Mouse (Mus musculus): ENCODE results near the gene Mex3d. TPM values are rescaled to one million over a fixed set of nuclear protein-coding genes. Genes with fewer than 3 reads are reported as not detected.
A peak's percentile ranks its signal among the peaks of the same experiment; 100 is the strongest.

Gene Mex3d
- polyA plus RNA-seq (2015; fragmentation: Nextera tagmentation; extraction: Ambion mirVana) = 13.6 and 15.0 TPM in 2 replicates

- Histone ChIP-seq H3K4me2 (ENCODE audit: low read length) (peak within 1 kb of the TSS; percentile 95), H3K4me3 (ENCODE audit: low read depth, low read length) (peak within 1 kb of the TSS; percentile 97), H3K9me3 (replicated peaks; ENCODE audit: control insufficient read depth, low read length, poor library complexity, severe bottlenecking) (no peaks in the 10 kb centered on the region), H3K9ac (ENCODE audit: low read depth, low read length) (peak within 1 kb of the TSS; percentile 100), H3K4me1 (ENCODE audit: control insufficient read depth, insufficient read depth, low read length) (peaks cover 31% of the 10 kb centered on the region), H3K27me3 (ENCODE audit: control insufficient read depth, insufficient read depth, low read depth, low read length) (no peaks in the 10 kb centered on the region), H3K27ac (ENCODE audit: low read length) (peak within 1 kb of the TSS; percentile 98), H3K36me3 (ENCODE audit: control insufficient read depth, insufficient read depth, low read length) (peaks cover 24% of the 10 kb centered on the region)
- 0 out of 2 replicates have a peak, but pooled peaks have one; percentile 14 for ATAC-seq
- 0% methylated on average over 19 of the region's 61 CpGs for WGBS
Observed at GRCm38 (mm10) chr10:80387522-80387959, at the start of gene Mex3d. Gene Mex3d, minus strand, starts transcription at chr10:80387659.

- Histone ChIP-seq H3K4me3 (ENCODE audit: low read depth, low read length) (no peak overlapping the region), H3K27me3 (ENCODE audit: control insufficient read depth, insufficient read depth, low read depth, low read length) (no peaks in the 10 kb centered on the region), H3K4me1 (ENCODE audit: control insufficient read depth, insufficient read depth, low read length) (peaks cover 15% of the 10 kb centered on the region), H3K9me3 (replicated peaks; ENCODE audit: control insufficient read depth, low read length, poor library complexity, severe bottlenecking) (no peaks in the 10 kb centered on the region), H3K4me2 (ENCODE audit: low read length) (no peak overlapping the region), H3K9ac (ENCODE audit: low read depth, low read length) (no peak overlapping the region), H3K36me3 (ENCODE audit: control insufficient read depth, insufficient read depth, low read length) (no peaks in the 10 kb centered on the region), H3K27ac (ENCODE audit: low read length) (no peak overlapping the region)
- ATAC-seq = no peak
- WGBS = 10% methylated on average over 9 of the region's 9 CpGs
Observed at GRCm38 (mm10) chr10:80436276-80436675, 48.8 kb upstream of the Mex3d start.

GRCm38 (mm10) chr10:80435764-80436163 lies 48.3 kb upstream of the Mex3d start:
- no peaks in the 10 kb centered on the region for H3K27me3 ChIP-seq (ENCODE audit: control insufficient read depth, insufficient read depth, low read depth, low read length)
- peaks cover 17% of the 10 kb centered on the region for H3K4me1 ChIP-seq (ENCODE audit: control insufficient read depth, insufficient read depth, low read length)
- H3K9ac ChIP-seq (ENCODE audit: low read depth, low read length) = no peak overlapping the region
- WGBS = 38% methylated on average over 7 of the region's 7 CpGs
- no peaks in the 10 kb centered on the region for H3K9me3 ChIP-seq (replicated peaks; ENCODE audit: control insufficient read depth, low read length, poor library complexity, severe bottlenecking)
- no peak for ATAC-seq
- no peak overlapping the region for H3K4me3 ChIP-seq (ENCODE audit: low read depth, low read length)
- H3K27ac ChIP-seq (ENCODE audit: low read length) = no peak overlapping the region
- H3K36me3 ChIP-seq (ENCODE audit: control insufficient read depth, insufficient read depth, low read length) = no peaks in the 10 kb centered on the region
- H3K4me2 ChIP-seq (ENCODE audit: low read length) = no peak overlapping the region

GRCm38 (mm10) chr10:80434823-80435222 lies 47.4 kb upstream of the Mex3d start:
- Histone ChIP-seq H3K9me3 (replicated peaks; ENCODE audit: control insufficient read depth, low read length, poor library complexity, severe bottlenecking) (no peaks in the 10 kb centered on the region), H3K4me1 (ENCODE audit: control insufficient read depth, insufficient read depth, low read length) (peaks cover 20% of the 10 kb centered on the region), H3K27me3 (ENCODE audit: control insufficient read depth, insufficient read depth, low read depth, low read length) (no peaks in the 10 kb centered on the region), H3K4me3 (ENCODE audit: low read depth, low read length) (no peak overlapping the region), H3K36me3 (ENCODE audit: control insufficient read depth, insufficient read depth, low read length) (no peaks in the 10 kb centered on the region), H3K9ac (ENCODE audit: low read depth, low read length) (no peak overlapping the region), H3K4me2 (ENCODE audit: low read length) (no peak overlapping the region), H3K27ac (ENCODE audit: low read length) (no peak overlapping the region)
- ATAC-seq = no peak
- 85% methylated on average over 3 of the region's 3 CpGs for WGBS

GRCm38 (mm10) chr10:80434233-80434592 lies 46.8 kb upstream of the Mex3d start:
- Histone ChIP-seq H3K27ac (ENCODE audit: low read length) (peak overlapping the region; percentile 93; the same call in 1 of the 2 replicates), H3K36me3 (ENCODE audit: control insufficient read depth, insufficient read depth, low read length) (0 out of 2 replicates have a peak, but pooled peaks cover 4% of the 10 kb centered on the region), H3K4me1 (ENCODE audit: control insufficient read depth, insufficient read depth, low read length) (peaks cover 23% of the 10 kb centered on the region), H3K9me3 (replicated peaks; ENCODE audit: control insufficient read depth, low read length, poor library complexity, severe bottlenecking) (no peaks in the 10 kb centered on the region), H3K4me2 (ENCODE audit: low read length) (0 out of 2 replicates have a peak overlapping the region, but pooled peaks have one; percentile 20), H3K9ac (ENCODE audit: low read depth, low read length) (no peak overlapping the region), H3K4me3 (ENCODE audit: low read depth, low read length) (peak overlapping the region; percentile 18; the same call in 1 of the 2 replicates), H3K27me3 (ENCODE audit: control insufficient read depth, insufficient read depth, low read depth, low read length) (no peaks in the 10 kb centered on the region)
- 12% methylated on average over 8 of the region's 8 CpGs for WGBS
- no peak; the same call in 1 of the 2 replicates for ATAC-seq

- peak; percentile 94 for ATAC-seq
- Histone ChIP-seq H3K27ac (ENCODE audit: low read length) (peak within 1 kb of the TSS; percentile 93), H3K27me3 (ENCODE audit: control insufficient read depth, insufficient read depth, low read depth, low read length) (no peaks in the 10 kb centered on the region), H3K4me3 (ENCODE audit: low read depth, low read length) (peak within 1 kb of the TSS; percentile 90), H3K36me3 (ENCODE audit: control insufficient read depth, insufficient read depth, low read length) (0 out of 2 replicates have a peak, but pooled peaks cover 6% of the 10 kb centered on the region), H3K9me3 (replicated peaks; ENCODE audit: control insufficient read depth, low read length, poor library complexity, severe bottlenecking) (no peaks in the 10 kb centered on the region), H3K4me1 (ENCODE audit: control insufficient read depth, insufficient read depth, low read length) (peaks cover 23% of the 10 kb centered on the region), H3K4me2 (ENCODE audit: low read length) (peak within 1 kb of the TSS; percentile 72), H3K9ac (ENCODE audit: low read depth, low read length) (peak within 1 kb of the TSS; percentile 95)
- WGBS = under 1% methylated on average over 42 of the region's 61 CpGs
Observed at GRCm38 (mm10) chr10:80433513-80434232, 46.2 kb upstream of the Mex3d start, which contains the start of gene Tcf3. Gene Tcf3, minus strand, starts transcription at chr10:80433647.

- 0 out of 2 replicates have a peak, but pooled peaks have one; percentile 22 for ATAC-seq
- Histone ChIP-seq H3K4me1 (ENCODE audit: control insufficient read depth, insufficient read depth, low read length) (peaks cover 23% of the 10 kb centered on the region), H3K27ac (ENCODE audit: low read length) (peak overlapping the region; percentile 93), H3K9me3 (replicated peaks; ENCODE audit: control insufficient read depth, low read length, poor library complexity, severe bottlenecking) (no peaks in the 10 kb centered on the region), H3K4me2 (ENCODE audit: low read length) (peak overlapping the region; percentile 72), H3K36me3 (ENCODE audit: control insufficient read depth, insufficient read depth, low read length) (peaks cover 10% of the 10 kb centered on the region; the same call in 1 of the 2 replicates), H3K4me3 (ENCODE audit: low read depth, low read length) (peak overlapping the region; percentile 90), H3K27me3 (ENCODE audit: control insufficient read depth, insufficient read depth, low read depth, low read length) (no peaks in the 10 kb centered on the region), H3K9ac (ENCODE audit: low read depth, low read length) (peak overlapping the region; percentile 95)
- WGBS = under 1% methylated on average over 54 of the region's 60 CpGs
Observed at GRCm38 (mm10) chr10:80432936-80433512, 45.6 kb upstream of the Mex3d start.

GRCm38 (mm10) chr10:80432387-80432785 lies 44.9 kb upstream of the Mex3d start:
- Histone ChIP-seq H3K27ac (ENCODE audit: low read length) (peak overlapping the region; percentile 10), H3K9me3 (replicated peaks; ENCODE audit: control insufficient read depth, low read length, poor library complexity, severe bottlenecking) (no peaks in the 10 kb centered on the region), H3K27me3 (ENCODE audit: control insufficient read depth, insufficient read depth, low read depth, low read length) (no peaks in the 10 kb centered on the region), H3K4me1 (ENCODE audit: control insufficient read depth, insufficient read depth, low read length) (peaks cover 23% of the 10 kb centered on the region), H3K36me3 (ENCODE audit: control insufficient read depth, insufficient read depth, low read length) (peaks cover 14% of the 10 kb centered on the region), H3K4me3 (ENCODE audit: low read depth, low read length) (peak overlapping the region; percentile 90), H3K4me2 (ENCODE audit: low read length) (peak overlapping the region; percentile 72), H3K9ac (ENCODE audit: low read depth, low read length) (peak overlapping the region; percentile 95)
- no peak for ATAC-seq
- 2% methylated on average over 4 of the region's 4 CpGs for WGBS

All from midbrain, embryonic 16.5 days (tissue).